Mouse (Mus musculus) gastrocnemius, adult 18-20 months (tissue): ENCODE measurements around the gene Wdr41. TPM values are rescaled to one million over a fixed set of nuclear protein-coding genes. Genes with fewer than 3 reads are reported as not detected.
A peak's percentile ranks its signal among the peaks of the same experiment; 100 is the strongest.

Experiments
- DNase-seq: peaks from one replicate; pipeline ENCODE4 v3.0.0; 2021; ENCODE audit warnings: low spot score
- long read RNA-seq, 2 experiments: library from polyadenylated mRNA; stranded (forward); transcript quantifications; one replicate each; pipeline ENCODE4 v2.0.0; 2021
- total RNA-seq, 2 experiments: library from RNA; stranded (reverse); gene quantifications; 2 replicates each; pipeline ENCODE4 v1.2.3; 2021

Gene Wdr41
- total RNA-seq = 10 to 100 TPM; 15.8 to 16.0 TPM
- long read RNA-seq, experiment 1, partial matches to known transcripts = 3 of 17 reads
- long read RNA-seq, experiment 1, other reads (novel, unspliced or antisense) = 14 of 17 reads
- long read RNA-seq, experiment 2, partial matches to known transcripts = 1 of 8 reads
- long read RNA-seq, experiment 2, other reads (novel, unspliced or antisense) = 7 of 8 reads

DNA sequence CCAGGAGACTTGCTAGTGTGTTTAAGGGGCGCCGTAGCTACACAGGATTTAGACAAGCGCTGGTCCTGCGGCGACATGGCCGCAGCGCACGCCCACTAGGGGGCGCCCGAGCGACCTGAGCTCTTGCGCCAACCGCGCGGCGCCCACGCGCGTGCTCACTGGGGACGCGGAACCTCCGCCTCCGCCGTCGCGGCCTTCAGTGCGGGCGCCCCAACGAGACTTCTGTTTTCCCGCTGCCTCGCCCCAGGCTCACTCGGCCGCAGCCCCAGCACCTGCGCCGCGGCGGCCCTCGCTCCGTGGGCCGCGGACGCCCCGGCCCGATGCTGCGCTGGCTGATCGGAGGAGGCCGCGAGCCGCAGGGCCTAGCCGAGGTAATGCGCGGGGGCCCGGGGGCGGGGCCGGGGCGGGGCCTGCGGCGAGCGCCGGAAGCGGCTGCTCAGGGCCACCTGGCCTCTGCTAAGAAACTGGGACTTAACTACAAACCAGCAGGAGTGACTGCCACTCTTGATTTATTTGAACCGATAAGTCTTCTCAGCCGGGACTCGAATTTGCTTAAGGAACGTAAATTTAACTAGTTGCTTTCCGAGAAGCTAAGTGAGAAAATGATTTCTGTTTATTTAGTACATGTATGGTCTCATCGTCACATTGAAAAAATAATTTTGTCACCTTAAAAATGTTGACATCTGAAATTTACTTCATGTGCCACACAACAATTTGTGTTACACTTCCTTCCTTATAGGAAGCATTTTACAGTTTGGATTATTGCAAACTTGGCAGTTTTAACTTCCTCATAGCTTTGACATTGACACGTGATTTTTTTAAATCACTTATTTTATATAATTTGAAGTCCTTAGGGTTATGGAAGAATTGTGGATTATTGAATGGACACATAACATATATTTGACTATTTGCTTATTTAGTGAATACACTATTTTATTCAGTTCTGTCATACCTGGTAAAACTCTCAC, at the start of gene Wdr41:
Wdr41 (plus strand) TSS at position 126 of the 968 bp plus-strand sequence.
- DNase-seq = peak; percentile 91

DNA sequence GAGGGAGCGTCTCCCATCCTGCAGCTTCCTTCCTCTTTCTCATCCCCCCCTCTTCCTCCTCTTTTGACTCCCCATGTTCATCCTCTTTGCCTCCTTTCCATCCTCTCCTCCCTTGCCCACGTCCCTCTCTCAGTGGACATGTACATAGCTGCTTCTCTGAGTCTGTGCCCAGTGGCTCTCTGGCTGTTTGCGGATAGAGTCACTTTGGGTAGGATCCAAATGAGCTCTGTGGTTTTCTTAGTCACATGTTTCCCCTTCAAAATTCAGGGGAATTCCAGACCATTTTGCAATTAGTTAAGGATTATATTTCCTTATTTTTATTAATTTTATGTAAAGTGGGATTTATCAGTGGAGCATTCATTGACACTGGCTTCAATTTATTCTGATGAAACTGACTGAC, 48.1 kb upstream of the Wdr41 start:
- DNase-seq = no peak

DNA sequence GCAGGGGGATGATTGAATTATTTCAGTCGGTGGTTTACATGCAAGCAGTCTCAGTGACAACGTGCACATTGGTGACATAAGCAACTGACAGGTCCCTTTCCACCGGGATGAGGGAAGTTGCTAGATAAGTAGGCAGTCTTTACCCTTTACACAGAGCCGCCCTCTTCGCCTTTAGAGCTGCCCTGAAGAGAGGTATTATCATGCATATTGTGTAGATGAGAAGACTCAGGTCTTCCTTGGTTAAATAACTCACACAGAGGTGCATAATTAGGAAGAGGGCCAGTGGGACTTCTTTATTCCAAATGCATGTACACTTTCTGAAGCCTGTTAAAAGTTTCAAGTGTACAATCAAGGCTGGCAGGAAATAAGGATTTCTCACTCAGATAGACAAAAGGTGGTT, 37.7 kb upstream of the Wdr41 start:
- no peak for DNase-seq

GRCm38 (mm10) chr13:94940104-94940503, 36.0 kb upstream of the Wdr41 start:
- DNase-seq = peak; percentile 29

DNA sequence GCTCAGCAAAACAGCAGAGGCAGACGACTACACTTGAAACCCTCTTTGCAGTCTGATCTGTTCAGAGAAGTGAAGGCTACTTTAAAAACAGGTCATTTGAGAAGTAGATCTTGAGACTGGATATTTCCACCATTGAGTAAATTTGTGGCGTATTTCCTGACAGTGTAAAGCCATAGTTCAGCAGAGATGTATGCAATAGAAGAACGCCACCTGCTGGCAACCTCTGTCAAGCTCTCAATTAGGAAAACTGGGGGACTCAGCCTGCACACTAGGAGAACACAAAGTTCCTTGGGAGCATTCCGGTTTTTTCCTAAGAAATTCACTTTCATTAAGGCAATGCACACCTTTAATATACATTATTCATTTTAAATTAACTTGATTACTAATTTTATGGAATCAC, 34.9 kb upstream of the Wdr41 start:
- peak; percentile 49 for DNase-seq

DNA sequence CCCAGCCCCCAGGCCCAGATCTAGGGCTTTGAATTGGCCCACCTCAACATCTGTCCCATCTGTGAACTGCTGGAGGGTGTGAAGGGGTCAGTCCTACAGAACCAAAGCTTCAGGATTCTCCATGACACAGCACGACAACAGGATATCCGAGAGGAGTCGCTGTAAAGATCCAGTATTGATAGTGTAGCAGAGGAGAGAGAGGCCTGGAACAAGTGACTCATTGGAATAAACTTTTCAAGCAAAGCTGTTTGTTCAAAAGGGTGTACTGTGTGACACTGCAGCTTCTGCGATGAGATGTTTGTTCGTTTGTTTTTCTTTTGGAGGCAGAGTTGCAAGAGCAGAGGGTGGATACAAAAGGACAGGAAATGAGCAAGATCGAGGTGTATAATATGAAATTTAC, 20.2 kb upstream of the Wdr41 start:
- DNase-seq = no peak

DNA sequence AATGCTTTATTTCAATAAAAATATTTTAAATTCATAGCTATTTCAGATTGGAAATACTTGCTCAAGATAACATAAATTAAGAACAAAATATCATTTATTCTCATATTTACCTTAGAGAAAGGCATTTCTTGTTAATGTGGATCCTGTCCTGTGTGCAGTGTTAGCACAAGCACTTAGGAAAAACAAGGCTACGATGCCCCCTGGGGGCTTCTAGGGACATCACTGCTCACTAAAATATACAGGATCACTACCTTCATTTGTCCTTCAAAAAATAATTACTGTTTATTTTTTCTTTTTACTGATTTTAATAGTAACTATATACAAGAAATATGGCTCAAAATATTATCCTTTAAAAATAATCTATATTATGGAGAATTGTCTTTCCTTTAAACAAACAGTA, 18.2 kb upstream of the Wdr41 start:
- DNase-seq = no peak

DNA sequence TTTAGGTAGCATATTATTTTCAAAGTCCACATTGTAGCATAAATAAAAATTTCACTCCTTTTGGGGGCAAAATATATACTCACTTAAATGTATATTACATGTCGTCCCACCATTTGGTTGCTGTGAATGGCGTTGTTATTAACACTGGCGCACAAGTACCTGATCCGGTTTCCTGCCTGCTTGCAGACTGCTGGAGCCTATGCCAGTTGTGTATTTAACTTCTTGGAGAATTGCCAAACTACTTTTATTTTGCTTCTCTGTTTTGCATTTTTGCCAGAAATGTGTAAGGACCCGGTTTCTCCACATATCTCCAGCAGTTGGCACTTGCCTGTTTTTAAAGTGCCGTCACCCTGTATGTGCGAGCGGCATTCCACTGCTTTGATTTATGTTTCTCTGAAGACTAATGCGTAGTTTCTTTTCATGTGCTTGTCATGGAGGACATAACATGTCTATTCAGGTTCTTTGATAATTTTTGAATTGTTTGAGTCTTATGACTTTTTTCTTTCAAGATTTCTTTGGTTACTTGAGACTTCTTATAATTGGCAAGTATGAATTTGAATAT, 6.1 kb upstream of the Wdr41 start:
- DNase-seq = no peak

- no peak for DNase-seq
Observed at GRCm38 (mm10) chr13:94975828-94976218, 321 bp upstream of the Wdr41 start.

- DNase-seq = no peak
Observed at GRCm38 (mm10) chr13:94979081-94979480, 2.9 kb downstream of the Wdr41 start.

GRCm38 (mm10) chr13:94990516-94990915, 14.4 kb downstream of the Wdr41 start:
- DNase-seq = no peak

DNA sequence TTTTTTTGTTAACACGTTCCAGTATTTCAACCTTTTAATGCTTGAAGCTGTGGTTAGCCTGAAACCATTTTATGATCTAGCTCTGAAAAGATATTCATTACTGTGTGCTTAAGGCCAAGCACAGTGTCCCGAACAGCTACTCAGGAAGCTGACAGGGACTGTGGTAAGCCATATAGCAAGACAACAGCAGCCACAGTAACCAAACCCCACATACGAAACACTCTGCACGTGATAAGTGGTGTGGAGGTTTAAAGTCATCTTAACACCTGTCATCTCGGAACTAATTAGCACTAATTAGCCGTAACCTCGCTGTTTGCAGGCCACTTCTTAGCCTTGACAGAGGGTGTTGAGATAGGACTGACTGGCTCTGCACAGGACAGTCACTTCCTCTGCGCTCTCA, 31.1 kb downstream of the Wdr41 start:
- no peak for DNase-seq

DNA sequence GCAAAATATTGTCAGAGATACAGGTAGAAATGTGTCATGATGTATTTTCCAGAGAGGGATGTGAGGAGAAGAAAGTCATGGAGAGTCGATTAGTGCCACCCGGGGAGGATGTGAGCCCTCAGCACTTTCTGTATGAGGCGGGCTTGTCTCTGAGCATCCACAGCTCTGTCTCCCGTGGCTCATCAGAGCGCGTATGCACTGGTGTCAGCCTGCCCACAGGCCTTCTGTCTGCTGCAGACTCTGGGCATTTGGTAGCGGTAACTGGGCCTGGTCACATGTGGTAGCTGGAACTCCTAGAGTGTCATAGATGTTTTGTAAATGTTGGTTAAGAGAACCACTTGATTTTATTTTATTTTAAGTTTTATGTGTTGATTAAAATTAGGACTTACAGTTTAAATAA, 33.1 kb downstream of the Wdr41 start:
- no peak for DNase-seq

DNA sequence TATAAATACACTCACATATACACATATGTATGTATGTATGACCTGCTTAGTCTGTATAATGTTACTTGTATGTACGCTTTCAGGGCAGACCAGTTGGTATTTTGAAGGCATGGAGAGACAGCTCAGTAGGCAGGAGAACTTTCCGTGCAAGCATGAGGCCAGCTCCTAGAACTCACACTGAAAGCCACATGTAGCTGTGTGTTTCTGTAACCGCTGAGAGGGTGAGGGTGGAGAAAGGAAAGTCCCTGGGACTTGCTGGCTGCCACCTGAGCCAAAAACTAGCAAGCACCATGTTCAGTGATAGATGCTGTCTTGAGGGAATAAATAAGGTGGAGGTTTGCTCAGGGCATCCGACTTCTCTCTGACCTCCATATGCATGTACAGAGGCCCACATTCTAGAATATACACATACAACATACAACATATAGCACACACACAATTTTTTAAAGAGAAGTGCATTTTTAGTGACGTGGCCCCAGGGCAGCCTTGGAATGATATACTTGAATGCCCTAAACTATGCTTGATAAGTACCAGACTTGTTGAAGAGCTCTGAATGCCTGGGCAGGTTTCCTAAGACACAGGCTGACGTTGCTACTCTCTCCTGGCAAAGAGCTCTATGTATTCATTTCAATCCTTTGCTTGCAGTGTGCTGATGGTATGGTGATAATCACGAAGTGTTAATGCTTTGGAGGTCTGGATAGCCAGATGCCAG, 35.6 kb downstream of the Wdr41 start:
- no peak for DNase-seq

- DNase-seq = no peak
Observed at GRCm38 (mm10) chr13:95017278-95017677, 41.1 kb downstream of the Wdr41 start.

DNA sequence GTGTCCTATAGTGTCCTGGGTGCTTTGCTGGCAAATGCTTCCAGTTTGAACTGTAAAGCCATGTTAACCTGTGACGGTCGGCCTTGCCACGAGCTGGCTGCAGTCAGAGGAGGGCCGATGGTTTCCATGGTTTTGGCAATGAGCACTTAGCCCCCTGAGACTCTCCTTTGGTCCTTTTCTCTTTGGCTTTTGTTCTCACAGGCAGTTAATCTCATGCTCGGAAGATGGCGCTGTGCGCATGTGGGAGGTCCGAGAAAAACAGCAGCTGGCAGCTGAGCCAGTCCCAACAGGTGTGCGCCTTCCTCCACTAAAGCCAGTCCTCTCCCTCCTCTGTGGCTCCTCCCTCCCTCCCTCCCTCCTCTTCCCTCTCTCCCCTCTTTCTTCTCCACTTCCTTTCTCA, 41.8 kb downstream of the Wdr41 start:
- peak; percentile 38 for DNase-seq

DNA sequence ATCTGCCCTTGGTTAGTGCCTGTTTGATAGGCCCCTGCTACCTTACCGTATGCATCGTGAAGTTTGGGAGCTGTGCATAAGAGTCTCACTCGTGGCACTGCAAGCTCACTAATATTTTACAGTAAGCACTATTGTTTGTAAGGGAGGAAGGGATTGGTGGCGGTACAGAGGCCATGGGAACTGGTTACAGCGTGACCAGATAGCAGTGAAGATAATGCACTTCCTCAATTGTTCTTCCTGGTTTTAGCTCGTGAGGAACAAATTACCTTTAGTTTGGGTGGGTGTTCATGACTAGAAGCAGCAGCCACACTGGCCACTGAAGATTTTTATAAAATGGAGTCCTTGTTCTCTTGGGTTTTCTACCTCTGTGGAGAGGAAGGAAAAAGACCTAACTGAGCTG, 43.2 kb downstream of the Wdr41 start:
- no peak for DNase-seq

- no peak for DNase-seq
Observed at GRCm38 (mm10) chr13:95020216-95020615, 44.1 kb downstream of the Wdr41 start.

DNA sequence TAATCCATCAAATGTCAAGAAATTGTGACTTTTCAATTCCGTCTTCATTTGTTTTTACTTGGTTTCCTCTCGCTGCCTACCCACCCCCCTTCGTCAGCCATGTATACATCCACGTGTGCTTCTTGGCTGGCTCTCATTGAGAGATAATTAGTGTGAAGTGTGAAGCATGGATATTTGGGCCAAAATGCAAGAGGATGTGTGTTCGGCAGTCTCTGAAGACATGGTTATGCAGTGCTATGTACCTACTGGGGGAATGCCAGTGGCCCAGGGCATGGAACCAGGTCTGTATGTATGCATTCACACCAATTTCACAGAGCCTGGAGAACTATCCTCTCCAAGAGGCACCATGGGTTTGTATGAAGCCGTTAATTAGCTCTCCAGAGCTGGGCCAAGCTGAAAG, 54.7 kb downstream of the Wdr41 start:
- no peak for DNase-seq

- DNase-seq = no peak
Observed at GRCm38 (mm10) chr13:95032127-95032831, 56.1 kb downstream of the Wdr41 start.

DNA sequence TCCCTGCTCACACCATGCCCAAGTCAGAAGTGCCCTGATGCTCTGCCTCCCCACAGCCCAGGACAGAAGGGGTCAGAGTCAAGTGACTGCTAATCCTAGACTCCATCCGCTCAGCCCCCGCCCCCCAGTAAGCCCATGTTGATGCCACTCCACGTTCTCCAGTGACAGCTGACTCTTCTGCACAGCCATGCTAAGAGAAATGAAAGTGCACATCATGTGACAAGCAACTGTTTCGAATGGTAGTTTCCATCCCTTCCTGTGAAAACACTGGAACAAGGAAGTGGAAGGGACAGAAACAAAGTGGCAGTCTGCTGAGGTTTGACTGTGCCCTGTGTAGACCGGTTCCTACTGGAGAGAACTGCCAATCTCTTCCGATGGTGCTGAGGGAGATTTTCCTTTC, 56.8 kb downstream of the Wdr41 start:
- no peak for DNase-seq
